Mouse (Mus musculus): ENCODE measurements around the gene Tfdp2.
"Not testable (repeated sequence)": the region's sequence is repeated elsewhere in the genome, so short reads cannot be mapped to it uniquely, and the experiment has no call there.

Gene Tfdp2

GRCm38 (mm10) chr9:96195885-96196622 is at the start of gene Tfdp2:
Gene Tfdp2 (plus strand): TSS chr9:96196275.
- in situ Hi-C loops (cut with MboI; ENCODE audit: low sequenced_read_pairs) = no loop called here

GRCm38 (mm10) chr9:96152801-96153200 is 43.3 kb upstream of the Tfdp2 start:
- in situ Hi-C loops (cut with MboI; ENCODE audit: low sequenced_read_pairs) = no loop called here

GRCm38 (mm10) chr9:96158431-96158830 is 37.6 kb upstream of the Tfdp2 start:
- in situ Hi-C loops (cut with MboI; ENCODE audit: low sequenced_read_pairs) = no loop called here

GRCm38 (mm10) chr9:96159047-96159446 is 37.0 kb upstream of the Tfdp2 start:
- in situ Hi-C loops (cut with MboI; ENCODE audit: low sequenced_read_pairs) = no loop called here

- in situ Hi-C loops (cut with MboI; ENCODE audit: low sequenced_read_pairs) = no loop called here
Measured at GRCm38 (mm10) chr9:96160767-96161166, 35.3 kb upstream of the Tfdp2 start.

GRCm38 (mm10) chr9:96162421-96162820 is 33.7 kb upstream of the Tfdp2 start:
- in situ Hi-C loops (cut with MboI; ENCODE audit: low sequenced_read_pairs) = no loop called here

- in situ Hi-C loops (cut with MboI; ENCODE audit: low sequenced_read_pairs) = no loop called here
Measured at GRCm38 (mm10) chr9:96163443-96163842, 32.6 kb upstream of the Tfdp2 start.

- in situ Hi-C loops (cut with MboI; ENCODE audit: low sequenced_read_pairs) = not testable (repeated sequence)
Measured at GRCm38 (mm10) chr9:96163983-96164382, 32.1 kb upstream of the Tfdp2 start.

GRCm38 (mm10) chr9:96167168-96167585 is 28.9 kb upstream of the Tfdp2 start:
- in situ Hi-C loops (cut with MboI; ENCODE audit: low sequenced_read_pairs) = no loop called here

GRCm38 (mm10) chr9:96170600-96170999 is 25.5 kb upstream of the Tfdp2 start:
- in situ Hi-C loops (cut with MboI; ENCODE audit: low sequenced_read_pairs) = no loop called here

- in situ Hi-C loops (cut with MboI; ENCODE audit: low sequenced_read_pairs) = no loop called here
Measured at GRCm38 (mm10) chr9:96184909-96185308, 11.2 kb upstream of the Tfdp2 start.

- in situ Hi-C loops (cut with MboI; ENCODE audit: low sequenced_read_pairs) = no loop called here
Measured at GRCm38 (mm10) chr9:96186701-96187100, 9.4 kb upstream of the Tfdp2 start.

- in situ Hi-C loops (cut with MboI; ENCODE audit: low sequenced_read_pairs) = no loop called here
Measured at GRCm38 (mm10) chr9:96196636-96197181, 634 bp downstream of the Tfdp2 start.

GRCm38 (mm10) chr9:96197806-96198205 is 1.7 kb downstream of the Tfdp2 start:
- in situ Hi-C loops (cut with MboI; ENCODE audit: low sequenced_read_pairs) = no loop called here

- in situ Hi-C loops (cut with MboI; ENCODE audit: low sequenced_read_pairs) = no loop called here
Measured at GRCm38 (mm10) chr9:96203663-96204062, 7.6 kb downstream of the Tfdp2 start.

GRCm38 (mm10) chr9:96207428-96207827 is 11.4 kb downstream of the Tfdp2 start:
- in situ Hi-C loops (cut with MboI; ENCODE audit: low sequenced_read_pairs) = no loop called here

GRCm38 (mm10) chr9:96213036-96213645 is 17.1 kb downstream of the Tfdp2 start:
- in situ Hi-C loops (cut with MboI; ENCODE audit: low sequenced_read_pairs) = no loop called here

GRCm38 (mm10) chr9:96214171-96214570 is 18.1 kb downstream of the Tfdp2 start:
- in situ Hi-C loops (cut with MboI; ENCODE audit: low sequenced_read_pairs) = no loop called here

- in situ Hi-C loops (cut with MboI; ENCODE audit: low sequenced_read_pairs) = no loop called here
Measured at GRCm38 (mm10) chr9:96217299-96217698, 21.2 kb downstream of the Tfdp2 start.

- in situ Hi-C loops (cut with MboI; ENCODE audit: low sequenced_read_pairs) = no loop called here
Measured at GRCm38 (mm10) chr9:96217799-96218198, 21.7 kb downstream of the Tfdp2 start.

- in situ Hi-C loops (cut with MboI; ENCODE audit: low sequenced_read_pairs) = no loop called here
Measured at GRCm38 (mm10) chr9:96219114-96219669, 23.1 kb downstream of the Tfdp2 start.

GRCm38 (mm10) chr9:96220419-96220818 is 24.3 kb downstream of the Tfdp2 start:
- in situ Hi-C loops (cut with MboI; ENCODE audit: low sequenced_read_pairs) = no loop called here

Data from CH12F3 (cell line).